Mouse (Mus musculus) embryonic facial prominence, embryonic 11.5 days (tissue): Measurements from ENCODE around the gene Gpr68. TPM values are rescaled to one million over a fixed set of nuclear protein-coding genes. Genes with fewer than 3 reads are reported as not detected.

Experiments used
- ATAC-seq: fragments of 200-750 bp; cut with Nextera tagmentation; replicated peaks from 2 replicates; pipeline ENCODE4 v1.8.0; 2017; ENCODE audit warnings: low read depth; ENCODE audit not compliant: insufficient number of reproducible peaks, low FRiP score, low TSS enrichment
- DNase-seq: peaks from one replicate; pipeline ENCODE4 v3.0.0-alpha.2; 2015; ENCODE audit warnings: low spot score
- H3K27ac ChIP-seq: fragments of 300-500 bp; sonication (generic); replicated peaks from 2 replicates; pipeline ENCODE4 v1.5.1; 2014; ENCODE audit warnings: mild to moderate bottlenecking, low read depth, low read length, control low read depth
- H3K27me3 ChIP-seq: fragments of 300-500 bp; sonication (generic); 2 replicates; pipeline ENCODE4 v1.6.1; 2014; ENCODE audit warnings: mild to moderate bottlenecking, low read length, moderate library complexity, mixed read lengths; ENCODE audit not compliant: control insufficient read depth, insufficient read depth
- H3K36me3 ChIP-seq: fragments of 300-500 bp; sonication (generic); replicated peaks from 2 replicates; pipeline ENCODE4 v1.6.1; 2014; ENCODE audit warnings: low read depth, mild to moderate bottlenecking, low read length, moderate library complexity, mixed read lengths; ENCODE audit not compliant: control insufficient read depth, insufficient read depth
- H3K4me1 ChIP-seq: fragments of 300-500 bp; sonication (generic); 2 replicates; pipeline ENCODE4 v1.6.1; 2014; ENCODE audit warnings: low read length, mixed read lengths; ENCODE audit not compliant: control insufficient read depth, insufficient read depth
- H3K4me2 ChIP-seq: fragments of 300-500 bp; sonication (generic); 2 replicates; pipeline ENCODE4 v1.6.1; 2014; ENCODE audit warnings: low read depth, mild to moderate bottlenecking, control low read depth, low read length, moderate library complexity
- H3K4me3 ChIP-seq: fragments of 300-500 bp; sonication (generic); 2 replicates; pipeline ENCODE4 v1.5.1; 2014; ENCODE audit warnings: low read depth, low read length, control low read depth
- H3K9ac ChIP-seq: fragments of 300-500 bp; sonication (generic); replicated peaks from 2 replicates; pipeline ENCODE4 v1.6.1; 2014; ENCODE audit warnings: mild to moderate bottlenecking, control low read depth, low read length
- H3K9me3 ChIP-seq: fragments of 300-500 bp; sonication (generic); replicated peaks from 2 replicates; pipeline ENCODE4 v1.6.1; 2016; ENCODE audit warnings: mild to moderate bottlenecking, low read length, inconsistent platforms, mixed read lengths; ENCODE audit not compliant: control insufficient read depth
- WGBS: fragments of 180-500 bp; shearing (Covaris S2); extraction: QIAGEN DNeasy Blood & Tissue Kit; methylation state at CpG from one replicate; pipeline ENCODE4 v1.1.7; 2014; 5-methylcytosine and 5-hydroxymethylcytosine counted together
- polyA plus RNA-seq: library from polyadenylated mRNA; unstranded; fragments of >200 nt; fragmentation: Nextera tagmentation; extraction: Ambion mirVana; gene quantifications from 2 replicates; pipeline ENCODE4 v1.2.1, GENCODE M21; 2014

Gene Gpr68
- polyA plus RNA-seq, 1 experiment from 2014 or later, result 0.08 TPM

GRCm38 (mm10) chr12:100837208-100837607 lies 70.8 kb downstream of the Gpr68 start:
- Histone ChIP-seq H3K4me1 (no peaks in the 10 kb centered on the region), H3K9ac (no peak overlapping the region), H3K27ac (no peak overlapping the region), H3K9me3 (no peaks in the 10 kb centered on the region), H3K4me3 (no peak overlapping the region), H3K4me2 (no peak overlapping the region), H3K27me3 (no peaks in the 10 kb centered on the region), H3K36me3 (no peaks in the 10 kb centered on the region)
- 87% methylated on average over 3 of the region's 3 CpGs for WGBS
- DNase-seq (no peak), ATAC-seq (no peak)

DNA sequence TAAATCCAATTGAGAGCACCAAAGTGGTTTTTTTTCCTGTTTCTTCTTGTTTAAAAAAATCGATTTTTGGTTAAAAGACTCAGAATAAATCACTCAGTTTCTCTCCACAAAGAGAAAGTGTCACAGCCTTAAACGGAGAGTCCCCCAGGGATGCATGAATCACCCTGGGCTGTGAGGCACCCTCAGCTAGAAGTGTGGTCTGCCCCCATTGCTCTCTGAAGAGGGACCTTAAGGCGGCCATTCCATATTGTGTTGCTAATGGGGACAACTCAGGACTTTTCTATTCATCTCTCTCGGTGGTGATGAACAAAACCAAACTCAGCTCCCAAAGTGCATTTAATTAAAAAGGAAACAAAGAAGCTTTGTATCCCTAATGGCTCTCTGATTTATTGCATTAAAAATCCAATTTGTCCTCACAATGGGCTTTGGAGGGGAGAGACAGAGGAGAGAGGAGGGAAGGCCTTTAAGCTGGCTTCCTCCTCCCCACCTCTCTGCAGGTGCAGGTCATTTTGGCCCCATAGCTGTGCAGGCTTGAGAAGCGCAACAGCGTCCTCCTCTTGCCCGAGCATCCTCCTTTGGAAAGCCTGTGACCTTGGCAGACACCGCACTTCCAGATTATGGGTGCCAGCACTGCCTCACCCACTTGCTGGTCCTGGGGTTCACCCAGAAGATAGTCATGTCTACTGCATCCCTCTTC lies 76.2 kb downstream of the Gpr68 start:
- no peak overlapping the region for H3K4me3 ChIP-seq
- no peak overlapping the region for H3K27ac ChIP-seq
- no peak overlapping the region for H3K4me2 ChIP-seq
- ATAC-seq (no peak), DNase-seq (no peak)
- 32% methylated on average over 8 of the region's 8 CpGs for WGBS
- H3K36me3 ChIP-seq, result no peaks in the 10 kb centered on the region
- H3K27me3 ChIP-seq, result no peaks in the 10 kb centered on the region
- H3K9me3 ChIP-seq, result no peaks in the 10 kb centered on the region
- H3K4me1 ChIP-seq, result no peaks in the 10 kb centered on the region
- no peak overlapping the region for H3K9ac ChIP-seq

GRCm38 (mm10) chr12:100831021-100831420 lies 77.0 kb downstream of the Gpr68 start:
- WGBS, result 77% methylated on average over 2 of the region's 2 CpGs
- Histone ChIP-seq H3K4me3 (no peak overlapping the region), H3K4me2 (no peak overlapping the region), H3K36me3 (no peaks in the 10 kb centered on the region), H3K9me3 (no peaks in the 10 kb centered on the region), H3K4me1 (no peaks in the 10 kb centered on the region), H3K27me3 (no peaks in the 10 kb centered on the region), H3K9ac (no peak overlapping the region), H3K27ac (no peak overlapping the region)
- DNase-seq, result no peak
- ATAC-seq, result no peak

Other genes starting within 250 kb of the Gpr68 start
- 3.8 and 5.3 TPM in 2 replicates for gene Rps6ka5, start 181.2 kb downstream of the Gpr68 start, polyA plus RNA-seq
- gene Dglucy, start 129.1 kb downstream of the Gpr68 start, polyA plus RNA-seq, result 0.25 and 1.2 TPM in 2 replicates
- 4.8 and 5.2 TPM in 2 replicates for gene Ccdc88c, start 120.9 kb upstream of the Gpr68 start, polyA plus RNA-seq
- 56.4 and 62.9 TPM in 2 replicates for gene Ppp4r3a, start 175.5 kb upstream of the Gpr68 start, polyA plus RNA-seq